Mouse (Mus musculus): ENCODE measurements at regions not wholly inside any gene's neighbourhood (a gene's known extent, or its start where the extent isn't known, plus 50 kb on each side); places are given as distances from the start of the nearest gene placed in this dataset.

GRCm38 (mm10) chr11:7010858-7011257 lies 52.4 kb upstream of the Adcy1 start:
- no peak for DNase-seq

GRCm38 (mm10) chr11:6999329-6999728 lies 64.0 kb upstream of the Adcy1 start:
- DNase-seq = no peak

- no peak for DNase-seq
These were observed 64.5 kb upstream of the Adcy1 start for GRCm38 (mm10) chr11:6998810-6999209.

GRCm38 (mm10) chr11:6997508-6997907 lies 65.8 kb upstream of the Adcy1 start:
- DNase-seq = no peak

- peak in 1 of 2 experiments; percentile 39 for DNase-seq
These were observed 69.6 kb upstream of the Adcy1 start for GRCm38 (mm10) chr11:6993731-6994130.

GRCm38 (mm10) chr11:6991626-6992025 lies 71.7 kb upstream of the Adcy1 start:
- no peak for DNase-seq

GRCm38 (mm10) chr11:6990711-6991110 lies 72.6 kb upstream of the Adcy1 start:
- no peak for DNase-seq

GRCm38 (mm10) chr11:6988884-6989824 lies 74.1 kb upstream of the Adcy1 start:
- no peak for DNase-seq

- DNase-seq = peak in 1 of 2 experiments; percentile 53
These were observed 75.3 kb upstream of the Adcy1 start for GRCm38 (mm10) chr11:6987995-6988394.

GRCm38 (mm10) chr11:6987105-6987504 lies 76.2 kb upstream of the Adcy1 start:
- DNase-seq = no peak

- DNase-seq = no peak
These were observed 81.2 kb upstream of the Adcy1 start for GRCm38 (mm10) chr11:6982076-6982475.

- peak in 1 of 2 experiments; percentile 3 for DNase-seq
These were observed 83.6 kb upstream of the Adcy1 start for GRCm38 (mm10) chr11:6979656-6980055.

GRCm38 (mm10) chr11:6969196-6969595 lies 94.1 kb upstream of the Adcy1 start:
- DNase-seq = peak; percentile 47 to 58

GRCm38 (mm10) chr11:6966968-6967367 lies 96.3 kb upstream of the Adcy1 start:
- DNase-seq = peak; percentile 86 to 93

GRCm38 (mm10) chr11:6964524-6964923 lies 98.8 kb upstream of the Adcy1 start:
- DNase-seq = no peak

- no peak for DNase-seq
These were observed 99.7 kb upstream of the Adcy1 start for GRCm38 (mm10) chr11:6963600-6963999.

GRCm38 (mm10) chr11:6962786-6963575 lies 100.3 kb upstream of the Adcy1 start:
- DNase-seq = peak; percentile 89 to 95

- peak; percentile 24 to 44 for DNase-seq
These were observed 101.0 kb upstream of the Adcy1 start for GRCm38 (mm10) chr11:6962322-6962721.

- DNase-seq = peak; percentile 93 to 96
These were observed 110.5 kb upstream of the Adcy1 start for GRCm38 (mm10) chr11:6952787-6953186.

- peak; percentile 71 to 79 for DNase-seq
These were observed 111.9 kb upstream of the Adcy1 start for GRCm38 (mm10) chr11:6951361-6951760.

- no peak for DNase-seq
These were observed 111.6 kb upstream of the Gm11983 start for GRCm38 (mm10) chr11:6949051-6949450.

- no peak for DNase-seq
These were observed 96.7 kb upstream of the Gm11983 start for GRCm38 (mm10) chr11:6934157-6934556.

GRCm38 (mm10) chr11:6926036-6926435 lies 88.6 kb upstream of the Gm11983 start:
- DNase-seq = no peak

- DNase-seq = no peak
These were observed 87.0 kb upstream of the Gm11983 start for GRCm38 (mm10) chr11:6924476-6924875.

Measured in cerebellum, adult 18-20 months (tissue).